Mouse (Mus musculus) CH12.LX (cell line): ENCODE data around the gene Sema3c. TPM values are rescaled to one million over a fixed set of nuclear protein-coding genes. Genes with fewer than 3 reads are reported as not detected.

Experiments
- DNase-seq: peaks from one replicate; pipeline ENCODE4 v3.0.0-alpha.2; 2013; ENCODE audit errors: extremely low read depth
- H3K27ac ChIP-seq: 2 replicates; pipeline ENCODE4 v1.5.1; 2012; ENCODE audit warnings: low read depth, mild to moderate bottlenecking, control low read depth, moderate library complexity; ENCODE audit not compliant: insufficient read depth
- H3K27me3 ChIP-seq: replicated peaks from 2 replicates; pipeline ENCODE3; 2012; ENCODE audit warnings: inconsistent platforms
- H3K36me3 ChIP-seq, 2 experiments: replicated peaks in 1 of 2; 2 replicates each; pipeline versions ENCODE3 to v1.6.1; 2012; ENCODE audit warnings: inconsistent platforms in 1 of 2, low read length in 1 of 2, mild to moderate bottlenecking in 1 of 2, mixed read lengths in 1 of 2, moderate library complexity in 1 of 2; ENCODE audit not compliant: control insufficient read depth in 1 of 2, insufficient read depth in 1 of 2
- H3K4me1 ChIP-seq, 2 experiments: 2 replicates each; pipeline ENCODE4 v1.6.1; 2012; ENCODE audit warnings: inconsistent platforms in 1 of 2, moderate library complexity in 1 of 2; ENCODE audit not compliant: insufficient read depth in 2 of 2, control insufficient read depth in 1 of 2
- H3K4me2 ChIP-seq: 2 replicates; pipeline ENCODE4 v1.6.1; 2012; ENCODE audit warnings: low read depth, mild to moderate bottlenecking, control low read depth; ENCODE audit not compliant: poor library complexity, insufficient read depth, severe bottlenecking
- H3K4me3 ChIP-seq, 3 experiments: fragments of 150-350 bp in 1 of 3; sonication (generic) in 1 of 3; replicated peaks in 1 of 3; 2 replicates each; pipeline versions ENCODE3 to v1.5.1; 2011 to 2012; ENCODE audit warnings: low read depth in 2 of 3, low read length in 2 of 3, mild to moderate bottlenecking in 2 of 3, moderate library complexity in 2 of 3, control low read depth in 1 of 3, improper control_type of control experiment in 1 of 3, inconsistent platforms in 1 of 3, mixed read lengths in 1 of 3; ENCODE audit not compliant: poor library complexity in 1 of 3
- H3K79me2 ChIP-seq: replicated peaks from 2 replicates; pipeline ENCODE4 v1.6.1; 2012; ENCODE audit warnings: mild to moderate bottlenecking, moderate library complexity; ENCODE audit not compliant: control insufficient read depth, poor library complexity, insufficient read depth, severe bottlenecking; ENCODE audit errors: extremely low read depth
- H3K9ac ChIP-seq: 2 replicates; pipeline ENCODE4 v1.6.1; 2012; ENCODE audit warnings: low read depth, mild to moderate bottlenecking, control low read depth, moderate library complexity; ENCODE audit not compliant: insufficient read depth
- H3K9me3 ChIP-seq: replicated peaks from 2 replicates; pipeline ENCODE3; 2012; ENCODE audit warnings: low read length, inconsistent platforms, mixed read lengths
- CHD1 ChIP-seq: IDR thresholded peaks from 2 replicates; pipeline ENCODE4 v1.6.1; 2012; ENCODE audit warnings: low read depth, low read length, improper control_type of control experiment, inconsistent platforms
- E2F4 ChIP-seq: IDR thresholded peaks from 2 replicates; pipeline ENCODE4 v1.6.1; 2011; ENCODE audit warnings: low read depth, low read length, improper control_type of control experiment; ENCODE audit not compliant: insufficient replicate concordance
- ETS1 ChIP-seq: conservative IDR thresholded peaks from 2 replicates; pipeline ENCODE4 v1.6.1; 2012; ENCODE audit warnings: low read depth, mild to moderate bottlenecking, inconsistent platforms, low read length, improper control_type of control experiment, moderate library complexity
- HCFC1 ChIP-seq: IDR thresholded peaks from 2 replicates; pipeline ENCODE4 v1.6.1; 2012; ENCODE audit warnings: low read depth, mild to moderate bottlenecking, inconsistent platforms, low read length, improper control_type of control experiment
- IRF4 ChIP-seq: IDR thresholded peaks from 2 replicates; pipeline ENCODE4 v1.6.1; 2014; ENCODE audit warnings: low read depth, mild to moderate bottlenecking, inconsistent platforms, low read length, improper control_type of control experiment
- JUND ChIP-seq: conservative IDR thresholded peaks from 2 replicates; pipeline ENCODE4 v1.6.1; 2011; ENCODE audit warnings: low read depth, low read length, improper control_type of control experiment
- MAFK ChIP-seq: IDR thresholded peaks from 2 replicates; pipeline ENCODE4 v1.6.1; 2011; ENCODE audit warnings: low read length, improper control_type of control experiment; ENCODE audit not compliant: insufficient replicate concordance
- MAX ChIP-seq: IDR thresholded peaks from 2 replicates; pipeline ENCODE4 v1.6.1; 2011; ENCODE audit warnings: low read length, improper control_type of control experiment
- MXI1 ChIP-seq: IDR thresholded peaks from 2 replicates; pipeline ENCODE4 v1.6.1; 2011; ENCODE audit warnings: mild to moderate bottlenecking, low read depth, low read length, improper control_type of control experiment
- MYC ChIP-seq: IDR thresholded peaks from 2 replicates; pipeline ENCODE4 v1.6.1; 2011; ENCODE audit warnings: low read depth, mild to moderate bottlenecking, improper control_type of control experiment, low read length
- POLR2A ChIP-seq: IDR thresholded peaks from 2 replicates; pipeline ENCODE4 v1.6.1; 2011; ENCODE audit warnings: low read depth, mild to moderate bottlenecking, improper control_type of control experiment, low read length
- POLR2AphosphoS2 ChIP-seq: IDR thresholded peaks from 2 replicates; pipeline ENCODE4 v1.6.1; 2011; ENCODE audit warnings: low read depth, low read length, improper control_type of control experiment
- RCOR1 ChIP-seq: conservative IDR thresholded peaks from 2 replicates; pipeline ENCODE4 v1.6.1; 2012; ENCODE audit warnings: low read depth, mild to moderate bottlenecking, inconsistent platforms, low read length, improper control_type of control experiment
- TCF12 ChIP-seq: IDR thresholded peaks from 2 replicates; pipeline ENCODE4 v1.6.1; 2014; ENCODE audit warnings: low read depth, mild to moderate bottlenecking, inconsistent platforms, low read length, improper control_type of control experiment
- ZC3H11A ChIP-seq: IDR thresholded peaks from 2 replicates; pipeline ENCODE4 v1.6.1; 2012; ENCODE audit warnings: low read depth, mild to moderate bottlenecking, inconsistent platforms, low read length, improper control_type of control experiment
- ZNF384 ChIP-seq: IDR thresholded peaks from 2 replicates; pipeline ENCODE4 v1.6.1; 2012; ENCODE audit warnings: low read depth, low read length, improper control_type of control experiment, inconsistent platforms
- dilution Hi-C: fragments of 300-500 bp; cut with MboI; formaldehyde crosslinking; loops from 2 replicates; pipeline ENCODE4 v1.14.3; 2020; ENCODE audit warnings: low sequenced_read_pairs; ENCODE audit not compliant: extremely low pct_unique_long_range_greater_than_20kb, extremely low pct_ligation_motif_present
- in situ Hi-C: fragments of 300-500 bp; cut with MboI; formaldehyde crosslinking; loops from 3 replicates; pipeline ENCODE4 v1.14.3; 2019; ENCODE audit warnings: low sequenced_read_pairs, low pct_ligation_motif_present, low pct_unique_long_range_greater_than_20kb, mixed read lengths
- polyA plus RNA-seq: library from polyadenylated mRNA; unstranded; fragments of >175 nt; gene quantifications from 2 replicates; pipeline ENCODE4 v1.2.1, GENCODE M21; 2012; ENCODE audit warnings: low read depth; ENCODE audit not compliant: insufficient read length
- total RNA-seq, 2 experiments: library from RNA; depleted of rRNA; stranded (reverse); fragments of 300-350 nt in 1 of 2; fragments of >200 nt in 1 of 2; gene quantifications; 2 replicates each; pipeline ENCODE4 v1.2.3; 2012 to 2014

Gene Sema3c
- total and polyA plus RNA-seq, 3 experiments: not detected

- no peaks in the 10 kb centered on the region for H3K79me2 ChIP-seq
- no peak overlapping the region for H3K9ac ChIP-seq
- no peak overlapping the region for H3K4me3 ChIP-seq
- no peak overlapping the region for H3K27ac ChIP-seq
- in situ Hi-C loops: no loop called here
- H3K36me3 ChIP-seq: no peaks in the 10 kb centered on the region
- dilution Hi-C loops: no loop called here
- H3K9me3 ChIP-seq: no peaks in the 10 kb centered on the region
- no peak overlapping the region for H3K4me2 ChIP-seq
- H3K27me3 ChIP-seq: no peaks in the 10 kb centered on the region
- no peak for TF ChIP-seq CHD1
- no peak for TF ChIP-seq MAFK
- TF ChIP-seq ZC3H11A: no peak
- TF ChIP-seq MYC: no peak
- TF ChIP-seq JUND: no peak
- TF ChIP-seq POLR2AphosphoS2: no peak
- no peak for TF ChIP-seq ZNF384
- TF ChIP-seq TCF12: no peak
- TF ChIP-seq E2F4: no peak
- no peak for TF ChIP-seq MAX
- no peak for TF ChIP-seq IRF4
- TF ChIP-seq RCOR1: no peak
- no peak for TF ChIP-seq MXI1
- TF ChIP-seq HCFC1: no peak
- no peak for TF ChIP-seq ETS1
- H3K4me1 ChIP-seq: no peaks in the 10 kb centered on the region
- DNase-seq: no peak
Measured at GRCm38 (mm10) chr5:17698905-17699304, 124.8 kb downstream of the Sema3c start.

GRCm38 (mm10) chr5:17704160-17704559 lies 130.1 kb downstream of the Sema3c start:
- Histone ChIP-seq H3K9me3 (no peaks in the 10 kb centered on the region), H3K36me3 (no peaks in the 10 kb centered on the region), H3K79me2 (no peaks in the 10 kb centered on the region), H3K27ac (no peak overlapping the region), H3K27me3 (no peaks in the 10 kb centered on the region), H3K4me2 (no peak overlapping the region), H3K4me1 (no peaks in the 10 kb centered on the region), H3K4me3 (no peak overlapping the region), H3K9ac (no peak overlapping the region)
- dilution Hi-C loops (no loop called here), in situ Hi-C loops (no loop called here)
- TF ChIP-seq E2F4 (no peak), POLR2A (no peak), IRF4 (no peak), RCOR1 (no peak), MAFK (no peak)
- DNase-seq: no peak
